Mouse (Mus musculus) R1 (cell line): ENCODE measurements around the gene Sprr2k.

ENCODE experiments used
- DNase-seq: peaks from one replicate; pipeline ENCODE4 v3.0.0-alpha.2; 2018; ENCODE audit warnings: low read depth, low spot score

Sprr2k gene

GRCm38 (mm10) chr3:92432282-92432681, at the start of gene Sprr2k:
TSS of gene Sprr2k (plus strand) at chr3:92432582.
- DNase-seq, result no peak

GRCm38 (mm10) chr3:92385385-92385784, 47.0 kb upstream of the Sprr2k start, which contains the start of gene Sprr2h:
TSS of gene Sprr2h (plus strand) at chr3:92385685.
- no peak for DNase-seq

- no peak for DNase-seq
Measured at GRCm38 (mm10) chr3:92394301-92394700, 38.1 kb upstream of the Sprr2k start.

GRCm38 (mm10) chr3:92407691-92408090, 24.7 kb upstream of the Sprr2k start, which contains the start of gene Sprr2i:
TSS of gene Sprr2i (plus strand) at chr3:92407991.
- no peak for DNase-seq

- no peak for DNase-seq
Measured at GRCm38 (mm10) chr3:92417782-92418181, 14.6 kb upstream of the Sprr2k start, which contains the start of gene Sprr2j-ps. TSS of gene Sprr2j-ps (plus strand) at chr3:92418082.

GRCm38 (mm10) chr3:92429323-92429722, 3.1 kb upstream of the Sprr2k start, which contains the start of gene Gm9774:
TSS of gene Gm9774 (minus strand) at chr3:92429423.
- no peak for DNase-seq

GRCm38 (mm10) chr3:92438689-92439088, 6.3 kb downstream of the Sprr2k start, which contains the start of gene Sprr1b:
TSS of gene Sprr1b (minus strand) at chr3:92438789.
- DNase-seq, result no peak

GRCm38 (mm10) chr3:92440177-92440576, 7.8 kb downstream of the Sprr2k start:
- DNase-seq, result no peak

- DNase-seq, result no peak
Measured at GRCm38 (mm10) chr3:92455151-92455550, 22.8 kb downstream of the Sprr2k start.

GRCm38 (mm10) chr3:92458620-92459019, 26.2 kb downstream of the Sprr2k start, which contains the start of gene Sprr3:
TSS of gene Sprr3 (minus strand) at chr3:92458720.
- DNase-seq, result no peak

- no peak for DNase-seq
Measured at GRCm38 (mm10) chr3:92466576-92466975, 34.2 kb downstream of the Sprr2k start.

GRCm38 (mm10) chr3:92467424-92467823, 35.0 kb downstream of the Sprr2k start:
- DNase-seq, result no peak

GRCm38 (mm10) chr3:92470111-92470510, 37.7 kb downstream of the Sprr2k start:
- no peak for DNase-seq

- DNase-seq, result peak; percentile 33
Measured at GRCm38 (mm10) chr3:92481249-92481648, 48.9 kb downstream of the Sprr2k start.
